In the genomic region with DNA sequence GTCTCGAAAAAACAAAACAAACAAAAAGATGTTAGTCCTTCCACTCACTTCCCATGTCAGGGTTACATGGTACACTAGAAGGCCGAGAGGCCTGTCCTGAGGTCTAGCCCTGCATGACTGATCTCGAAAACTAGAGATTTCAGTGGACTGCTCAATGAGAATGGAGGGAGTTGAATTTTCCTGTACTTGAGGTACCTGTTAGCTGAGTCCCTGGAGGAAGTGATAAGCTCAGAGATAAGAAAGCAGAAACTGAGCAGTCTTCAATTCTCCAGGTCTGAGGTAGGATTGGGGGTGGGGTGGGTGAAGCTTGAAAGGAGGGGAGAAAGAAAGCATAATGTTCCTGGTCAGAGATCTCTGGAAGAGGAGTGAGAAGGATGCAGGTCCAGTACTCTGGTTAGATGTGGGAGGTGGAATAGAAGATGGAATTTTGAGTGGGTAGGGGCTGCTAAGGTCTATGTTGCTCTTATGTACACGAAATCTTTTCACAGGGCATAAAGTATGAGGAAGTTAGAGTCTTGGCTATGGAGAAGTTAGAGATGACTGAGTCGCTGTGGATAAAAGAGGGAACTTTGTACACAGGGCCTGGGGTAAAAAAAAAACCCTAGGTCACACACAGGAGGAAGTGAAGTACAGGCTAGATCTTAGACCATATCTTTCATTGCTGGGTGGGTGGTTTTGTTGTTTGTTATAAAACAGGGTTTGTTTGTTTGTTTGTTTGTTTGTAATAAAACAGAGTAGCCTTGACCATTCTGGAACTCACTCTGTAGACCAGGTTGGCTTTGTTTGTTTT, we compare ENCODE assay signal across 14 mouse cellular contexts. TPM values are rescaled to one million over a fixed set of nuclear protein-coding genes. Genes with fewer than 3 reads are reported as not detected.
DNase-seq lines count a peak whose midpoint lies in the region; ATAC-seq and TF ChIP-seq lines count a peak whose summit lies in the region.
"Had no signal": no experiment of that assay in that cellular context is flagged by ENCODE, and none has a peak within 500 bp of the region (broad histone marks: within the 10 kb centered on the region; RNA-seq: fewer than 3 reads in every experiment).

No protein-coding gene starts in this region.

- peaks cover 34% of the 10 kb centered on the region for H3K4me1 ChIP-seq in lung, embryonic 15.5 days
- 0 out of 2 replicates have a peak, but pooled peaks cover 6% of the 10 kb centered on the region for H3K4me1 ChIP-seq in intestine, postnatal 0 days (replicated peaks; ENCODE audit: control insufficient read depth, insufficient read depth, low read length)
- H3K4me1 ChIP-seq in stomach, postnatal 0 days (replicated peaks; ENCODE audit: control insufficient read depth, insufficient read depth) = no peaks in the 10 kb centered on the region

- H3K9me3 ChIP-seq in lung, embryonic 15.5 days = no peaks in the 10 kb centered on the region
- no peaks in the 10 kb centered on the region for H3K9me3 ChIP-seq in intestine, postnatal 0 days (ENCODE audit: control insufficient read depth)
- H3K9me3 ChIP-seq in stomach, postnatal 0 days (ENCODE audit: control insufficient read depth, low read length) = no peaks in the 10 kb centered on the region

- intact Hi-C loops in gastrocnemius, adult 2 months (cut with DNase I) = loop anchor here (10.0 kb wide), 1 partner anchor 1199 kb away; no protein-coding TSS in a partner anchor
- intact Hi-C loops in gastrocnemius, postnatal 36 days (cut with DNase I) = no loop called here

- no peaks in the 10 kb centered on the region for H3K27me3 ChIP-seq in lung, embryonic 15.5 days
- no peaks in the 10 kb centered on the region for H3K27me3 ChIP-seq in intestine, postnatal 0 days (replicated peaks; ENCODE audit: control insufficient read depth, insufficient read depth, low read length)
- H3K27me3 ChIP-seq in stomach, postnatal 0 days (ENCODE audit: control insufficient read depth, insufficient read depth, low read length) = no peaks in the 10 kb centered on the region

- WGBS in lung, embryonic 15.5 days = 75% methylated on average over 5 of the region's 5 CpGs
- 36% methylated on average over 5 of the region's 5 CpGs for WGBS in intestine, postnatal 0 days
- 52% methylated on average over 5 of the region's 5 CpGs for WGBS in stomach, postnatal 0 days

- H3K4me2 ChIP-seq in lung, embryonic 15.5 days = no peak overlapping the region
- H3K4me2 ChIP-seq in intestine, postnatal 0 days (replicated peaks; ENCODE audit: low read depth) = peak overlapping the region; percentile 21; the same call in 1 of the 2 replicates
- H3K4me2 ChIP-seq in stomach, postnatal 0 days (replicated peaks; ENCODE audit: low read depth) = 0 out of 2 replicates have a peak overlapping the region, but pooled peaks have one; percentile 18
- H3K4me2 ChIP-seq: heart, embryonic 11.5 days had no signal

- TF ChIP-seq EP300 in stomach, postnatal 0 days (optimal IDR thresholded peaks at IDR 0.05) = no peak

- TF ChIP-seq CTCF in gastrocnemius, adult 2 months (IDR thresholded peaks at IDR 0.05) = no peak
- no peak for TF ChIP-seq CTCF in intestine, postnatal 0 days (IDR thresholded peaks at IDR 0.05; ENCODE audit: low read depth)
- TF ChIP-seq CTCF in stomach, postnatal 0 days (IDR thresholded peaks at IDR 0.05; ENCODE audit: low read depth) = no peak

- no peak for DNase-seq in gastrocnemius, adult 2 months
- no peak for DNase-seq in gastrocnemius, postnatal 36 days
- DNase-seq in lung, postnatal 4 days = no peak
- DNase-seq in stomach, postnatal 0 days (ENCODE audit: low spot score) = no peak
- DNase-seq in thymus, postnatal 4 days = no peak
- no peak for DNase-seq in cerebellum, postnatal 36 days
- DNase-seq: adrenal gland, postnatal 10 days; cerebellum, adult 11 months; kidney, adult 11 months; lung, postnatal 10 days had no signal

- peaks cover 52% of the 10 kb centered on the region for H3K36me3 ChIP-seq in lung, embryonic 15.5 days
- peaks cover 29% of the 10 kb centered on the region for H3K36me3 ChIP-seq in intestine, postnatal 0 days (ENCODE audit: control insufficient read depth, insufficient read depth)
- peaks cover 24% of the 10 kb centered on the region for H3K36me3 ChIP-seq in stomach, postnatal 0 days (ENCODE audit: control insufficient read depth, insufficient read depth, low read length)

- no peak overlapping the region for H3K9ac ChIP-seq in lung, embryonic 15.5 days
- H3K9ac ChIP-seq in intestine, postnatal 0 days (ENCODE audit: low read depth, low read length) = no peak overlapping the region
- H3K9ac ChIP-seq in stomach, postnatal 0 days (ENCODE audit: low read length) = no peak overlapping the region

- peak overlapping the region; percentile 12; the same call in 1 of the 2 replicates for H3K27ac ChIP-seq in gastrocnemius, adult 2 months
- H3K27ac ChIP-seq in lung, embryonic 15.5 days = 0 out of 2 replicates have a peak overlapping the region, but pooled peaks have one; percentile 10
- no peak overlapping the region for H3K27ac ChIP-seq in intestine, postnatal 0 days (ENCODE audit: low read depth, low read length)
- peak overlapping the region; percentile 5; the same call in 1 of the 2 replicates for H3K27ac ChIP-seq in stomach, postnatal 0 days (replicated peaks)

- ATAC-seq in lung, embryonic 15.5 days (ENCODE audit: borderline replicate concordance, extremely low read depth, low FRiP score, low TSS enrichment) = no peak
- ATAC-seq in intestine, postnatal 0 days = no peak
- no peak for ATAC-seq in stomach, postnatal 0 days (ENCODE audit: low FRiP score, low TSS enrichment)

- H3K4me3 ChIP-seq in gastrocnemius, adult 2 months = peak overlapping the region; percentile 83
- no peak overlapping the region for H3K4me3 ChIP-seq in lung, embryonic 15.5 days
- no peak overlapping the region for H3K4me3 ChIP-seq in intestine, postnatal 0 days (ENCODE audit: low read depth, low read length)
- H3K4me3 ChIP-seq in stomach, postnatal 0 days (ENCODE audit: low read depth, low read length) = no peak overlapping the region

RNA-seq across cellular contexts. Expression of a gene that starts 6.5 kb away (rescaled TPM):
- under 1 TPM; 0.78 to 0.84 TPM for total RNA-seq in gastrocnemius, adult 2 months (2021)
- 1 to 10 TPM in 1 of 2 experiments, under 1 TPM in 1; 0.99 to 1.2 TPM for total RNA-seq in gastrocnemius, postnatal 36 days (2021)
- polyA plus RNA-seq in lung, embryonic 15.5 days (2015; fragmentation: Nextera tagmentation; extraction: Ambion mirVana) = 0.16 and 0.32 TPM in 2 replicates
- polyA plus RNA-seq in intestine, postnatal 0 days (2015; fragmentation: Nextera tagmentation; extraction: Ambion mirVana) = 0.10 and 0.57 TPM in 2 replicates
- polyA plus RNA-seq in stomach, postnatal 0 days (2015; fragmentation: Nextera tagmentation; extraction: Ambion mirVana) = 0.13 and 0.24 TPM in 2 replicates

RNA-seq across cellular contexts. Expression of a gene that starts 6.6 kb away (rescaled TPM):
- total RNA-seq in gastrocnemius, adult 2 months (2021) = 10 to 100 TPM; 17.8 to 37.2 TPM
- 10 to 100 TPM; 26.8 to 30.9 TPM for total RNA-seq in gastrocnemius, postnatal 36 days (2021)
- polyA plus RNA-seq in lung, embryonic 15.5 days (2015; fragmentation: Nextera tagmentation; extraction: Ambion mirVana) = 112 and 118 TPM in 2 replicates
- 71.3 and 75.3 TPM in 2 replicates for polyA plus RNA-seq in intestine, postnatal 0 days (2015; fragmentation: Nextera tagmentation; extraction: Ambion mirVana)
- 94.0 and 97.7 TPM in 2 replicates for polyA plus RNA-seq in stomach, postnatal 0 days (2015; fragmentation: Nextera tagmentation; extraction: Ambion mirVana)

RNA-seq across cellular contexts. Expression of a gene that starts 37.2 kb away (rescaled TPM):
- 10 to 100 TPM in 1 of 2 experiments, 1 to 10 TPM in 1; 8.4 to 16.2 TPM for total RNA-seq in gastrocnemius, adult 2 months (2021)
- total RNA-seq in gastrocnemius, postnatal 36 days (2021) = 1 to 10 TPM; 9.0 to 9.7 TPM
- polyA plus RNA-seq in lung, embryonic 15.5 days (2015; fragmentation: Nextera tagmentation; extraction: Ambion mirVana) = 0.48 and 0.49 TPM in 2 replicates
- 0.63 and 0.86 TPM in 2 replicates for polyA plus RNA-seq in intestine, postnatal 0 days (2015; fragmentation: Nextera tagmentation; extraction: Ambion mirVana)
- polyA plus RNA-seq in stomach, postnatal 0 days (2015; fragmentation: Nextera tagmentation; extraction: Ambion mirVana) = 0.69 and 0.79 TPM in 2 replicates

RNA-seq across cellular contexts. Expression of a gene that starts 46.0 kb away (rescaled TPM):
- not detected for total RNA-seq in gastrocnemius, adult 2 months (2021)
- total RNA-seq in gastrocnemius, postnatal 36 days (2021) = not detected
- 0.04 TPM in 1 of 2 replicates, not detected in the other for polyA plus RNA-seq in lung, embryonic 15.5 days (2015; fragmentation: Nextera tagmentation; extraction: Ambion mirVana)
- not detected in 2 replicates for polyA plus RNA-seq in intestine, postnatal 0 days (2015; fragmentation: Nextera tagmentation; extraction: Ambion mirVana)
- polyA plus RNA-seq in stomach, postnatal 0 days (2015; fragmentation: Nextera tagmentation; extraction: Ambion mirVana) = 0.01 TPM in 1 of 2 replicates, not detected in the other
- total RNA-seq: left cerebral cortex, postnatal 36 days had no signal
- polyA plus RNA-seq: heart, embryonic 11.5 days had no signal
